Mouse (Mus musculus) kidney, adult 11 months (tissue): Measurements from ENCODE around the gene Ngf.
A peak's percentile ranks its signal among the peaks of the same experiment; 100 is the strongest.

Experiments used
- DNase-seq: peaks from one replicate; pipeline ENCODE4 v3.0.0; 2022

Ngf gene

DNA sequence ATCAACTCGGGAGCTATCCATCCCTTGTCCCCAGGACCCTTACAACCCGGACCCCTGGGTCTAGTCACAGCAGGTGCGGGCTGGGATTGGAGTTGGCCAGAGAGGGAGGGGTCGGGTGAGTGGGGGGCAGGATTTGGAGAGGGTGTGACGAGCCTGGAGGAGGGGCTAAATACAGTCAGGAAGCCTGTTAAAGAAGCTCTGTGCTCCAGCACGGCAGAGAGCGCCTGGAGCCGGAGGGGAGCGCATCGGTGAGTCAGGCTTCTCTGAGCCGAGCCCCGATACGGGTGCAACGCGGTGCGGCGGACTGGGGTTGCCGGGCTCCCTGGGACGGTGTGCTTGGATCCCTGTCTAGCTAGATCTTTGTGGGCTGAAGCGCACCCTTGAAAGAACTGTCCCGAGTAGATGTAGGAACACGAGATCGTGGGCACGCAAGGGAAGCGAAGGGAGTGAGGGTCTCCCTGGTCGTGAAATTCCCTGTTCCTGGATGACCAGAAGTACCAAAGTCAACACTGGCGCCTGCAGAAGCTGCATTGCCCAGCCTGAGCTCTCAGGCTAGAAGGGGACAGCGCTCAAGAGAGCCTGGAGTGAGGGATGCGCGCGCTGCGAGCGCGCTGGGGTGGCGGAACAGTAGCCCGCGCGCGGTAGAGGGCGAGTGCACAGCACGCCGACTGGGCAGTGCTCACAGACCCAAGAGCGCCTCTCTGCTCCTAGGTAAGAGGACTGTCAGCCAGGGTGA is at the start of gene Ngf:
Ngf (plus strand) TSS at position 207 of the 736 bp plus-strand sequence.
- DNase-seq = peak; percentile 9

DNA sequence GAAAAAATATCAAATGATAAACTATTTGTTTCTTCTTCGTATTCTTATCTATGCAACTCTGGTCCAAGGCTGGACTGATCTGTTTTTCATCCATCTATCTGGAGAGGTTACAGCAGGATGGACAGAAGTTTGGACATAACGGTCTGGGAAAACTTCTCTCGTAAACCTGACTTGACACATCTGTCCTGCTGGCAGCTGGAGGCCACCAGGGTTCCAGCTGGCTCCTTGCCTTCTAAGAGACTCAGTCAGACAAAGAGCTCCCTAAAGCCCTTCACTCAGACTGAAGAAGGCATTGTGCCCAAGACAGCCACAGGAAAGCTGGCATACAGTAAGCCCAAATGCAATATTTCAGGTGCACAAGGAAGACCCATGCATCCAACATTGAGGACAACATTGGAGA is 24.2 kb upstream of the Ngf start:
- peak; percentile 45 for DNase-seq

DNA sequence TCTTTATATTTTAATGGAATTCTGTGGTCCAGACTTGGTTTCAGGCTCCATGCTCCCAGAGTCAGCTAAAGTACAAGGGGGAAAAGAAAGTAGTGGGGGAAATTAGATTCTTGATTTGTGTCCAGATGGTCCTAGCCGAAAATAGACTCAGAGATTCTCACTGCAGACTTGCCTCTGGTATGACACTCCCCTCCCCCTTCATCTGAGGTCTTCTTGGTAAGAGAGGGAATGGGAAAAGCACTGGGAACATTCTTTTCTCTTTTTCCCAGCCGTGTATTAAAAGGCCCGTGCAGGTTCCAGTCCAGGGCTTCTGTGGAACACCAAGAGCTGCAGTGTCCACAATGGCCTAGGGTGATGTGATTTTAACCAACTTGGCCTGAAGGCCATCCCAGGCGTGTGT is 23.0 kb upstream of the Ngf start:
- DNase-seq = no peak

DNA sequence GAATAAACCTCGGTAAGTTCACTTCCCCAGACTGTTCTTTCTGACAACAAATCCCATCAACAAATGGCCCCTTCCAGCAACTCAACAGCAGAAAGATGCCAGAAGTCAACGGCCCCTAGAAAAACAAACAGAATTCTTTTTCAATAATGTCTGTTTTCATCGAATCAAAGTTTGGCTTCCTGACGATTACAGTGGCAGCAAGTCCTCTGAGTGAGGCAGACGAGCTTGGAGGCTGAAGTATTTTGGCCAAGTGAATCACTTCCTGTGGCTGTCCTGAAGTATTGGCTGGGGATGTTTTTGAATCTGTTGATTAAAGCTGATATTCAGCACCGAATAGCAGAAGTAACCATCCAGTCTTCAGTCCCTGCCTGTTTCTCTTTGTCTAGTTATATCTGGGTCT is 15.2 kb upstream of the Ngf start:
- no peak for DNase-seq

DNA sequence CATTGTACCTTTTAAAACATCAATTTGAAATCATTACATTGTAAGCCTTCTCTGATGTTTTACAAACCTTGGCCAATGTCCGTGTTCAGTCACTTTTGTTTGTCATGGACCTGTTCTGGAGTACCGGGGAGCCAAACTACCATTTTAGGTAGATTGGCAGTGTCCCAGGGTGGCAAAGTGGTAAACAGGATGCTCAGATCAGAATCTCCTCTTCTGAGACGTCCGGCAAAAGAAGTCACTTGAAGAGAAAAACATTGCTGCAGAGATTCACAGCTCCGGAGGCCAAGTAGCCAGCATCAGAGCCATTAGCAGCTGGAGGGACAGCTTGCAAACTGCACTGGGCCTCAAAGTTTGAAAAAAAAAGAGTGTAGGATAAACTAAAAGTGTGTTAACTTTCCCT is 9.2 kb upstream of the Ngf start:
- no peak for DNase-seq

DNA sequence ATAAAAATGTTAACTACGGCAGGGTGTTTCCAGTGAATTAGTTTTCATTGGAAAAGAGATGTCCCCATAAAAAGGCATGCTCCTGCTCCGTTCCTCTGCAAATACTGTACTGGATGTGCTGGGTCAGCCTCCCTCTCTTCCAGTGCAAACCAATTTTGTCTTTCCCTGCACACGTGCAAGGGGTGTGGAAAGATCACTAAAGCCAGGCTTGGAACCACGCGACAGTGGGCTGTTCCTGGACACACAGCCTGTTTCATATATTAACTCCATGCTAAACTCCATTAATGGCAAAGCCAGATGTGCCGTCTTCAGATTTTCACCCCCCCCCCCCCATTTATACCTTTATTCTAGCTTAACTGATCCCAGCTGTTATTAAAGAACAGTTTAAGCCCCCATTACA is 8.7 kb upstream of the Ngf start:
- DNase-seq = no peak

DNA sequence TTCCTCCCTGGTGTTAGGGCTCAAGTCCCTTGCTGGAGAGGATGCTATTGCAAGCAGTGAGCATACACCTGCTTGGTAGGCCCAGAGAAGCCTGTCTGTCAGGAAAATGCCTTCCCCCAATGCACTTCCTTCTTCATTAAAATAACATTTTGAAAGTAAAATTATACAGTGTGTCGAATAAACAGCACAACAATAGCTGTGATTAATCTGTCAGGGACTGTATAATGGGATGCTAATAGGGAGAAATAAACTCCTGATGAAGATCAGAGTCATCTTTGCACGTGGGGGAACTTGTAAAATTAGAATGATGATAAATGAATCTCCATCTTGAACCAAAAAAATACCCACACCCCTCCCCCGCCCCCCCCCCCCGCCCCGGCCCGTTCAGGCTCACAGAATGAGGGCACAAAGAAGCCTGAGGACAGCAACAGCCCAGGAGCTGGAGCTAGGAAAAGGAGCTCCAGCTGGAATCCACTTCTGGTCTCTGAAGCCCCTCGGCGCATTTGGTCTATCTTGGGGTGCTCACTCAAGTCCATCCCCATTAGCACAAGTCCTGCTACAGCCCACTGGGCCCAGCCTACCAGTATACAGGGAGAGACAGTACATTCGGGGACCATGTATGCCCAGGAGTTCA is 6.9 kb upstream of the Ngf start:
- DNase-seq = no peak

DNA sequence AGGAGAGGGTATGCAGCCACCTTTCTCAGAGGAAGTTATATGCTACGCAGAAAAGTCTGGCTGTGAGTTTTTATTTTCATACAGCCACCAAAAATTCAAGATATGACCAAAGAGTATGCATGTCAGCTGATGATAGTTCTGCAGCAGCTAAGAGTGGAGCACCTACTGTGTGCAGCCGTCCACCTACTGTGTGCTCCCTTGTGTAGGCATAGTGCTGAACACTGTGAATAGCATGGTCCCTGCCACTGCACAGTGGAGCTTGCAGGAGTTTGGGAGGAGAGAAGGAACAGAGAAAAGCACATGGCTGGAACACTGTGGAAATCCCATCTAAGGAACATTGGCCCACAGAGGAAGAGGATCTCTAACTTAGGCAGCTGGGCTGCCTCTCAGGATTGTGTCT is 6.4 kb upstream of the Ngf start:
- no peak for DNase-seq

DNA sequence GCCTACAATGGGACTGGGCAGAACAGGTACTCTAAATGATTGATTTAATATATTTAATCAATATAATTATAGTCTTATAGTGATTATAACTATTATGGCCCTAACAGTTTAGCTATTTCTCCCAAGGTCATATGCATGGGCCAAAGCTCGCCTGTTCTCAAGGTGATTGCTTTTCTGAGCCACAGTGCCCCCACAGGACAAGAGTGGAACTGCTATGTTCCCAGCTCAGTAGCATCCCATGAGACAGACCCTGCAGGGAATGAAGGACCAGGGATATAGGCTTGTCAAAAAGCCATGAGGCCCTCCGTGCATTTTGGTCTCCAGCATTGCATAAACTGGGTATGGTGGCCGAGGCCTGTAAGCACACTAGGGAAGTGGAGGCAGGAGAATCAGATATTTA is 3.1 kb upstream of the Ngf start:
- peak; percentile 48 for DNase-seq

DNA sequence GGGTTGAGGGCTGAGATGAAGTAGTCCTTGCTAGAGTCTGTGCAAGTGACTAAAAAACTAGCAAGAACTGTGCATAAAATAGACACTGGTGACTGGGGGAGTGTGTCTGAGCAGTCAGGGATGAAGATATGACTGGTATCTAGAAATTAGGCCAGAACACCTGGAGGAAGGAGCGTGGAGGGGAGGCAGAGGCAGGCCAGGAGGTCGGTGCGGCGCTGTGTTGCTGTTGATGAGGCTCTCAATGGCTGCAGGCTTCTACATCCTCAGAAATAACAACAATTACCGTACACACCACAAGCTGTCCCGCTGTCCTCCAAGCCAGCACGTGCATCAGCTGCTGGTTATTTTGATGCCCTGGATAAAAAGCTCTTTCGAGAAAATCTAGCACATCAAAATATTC is 2.6 kb upstream of the Ngf start:
- no peak for DNase-seq

DNA sequence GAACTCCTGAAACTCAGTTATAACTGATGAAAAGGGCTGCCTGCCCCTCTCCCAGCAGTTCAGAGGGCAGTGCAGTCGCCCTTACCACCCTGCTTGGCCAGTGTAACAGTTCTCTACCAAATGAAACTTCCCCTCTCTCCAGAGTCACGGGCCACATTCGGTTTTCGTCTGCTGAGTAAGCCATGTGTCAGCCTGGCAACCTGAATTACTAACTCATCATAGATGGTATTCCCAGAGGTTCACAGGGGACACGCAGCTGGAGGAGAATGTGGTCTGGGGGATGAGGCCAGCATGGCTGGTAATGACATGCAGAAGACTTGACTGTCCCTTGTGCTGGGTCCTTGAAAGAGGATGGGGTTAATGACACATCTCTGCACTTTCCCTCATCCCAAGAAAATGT is 1.5 kb downstream of the Ngf start:
- no peak for DNase-seq

DNA sequence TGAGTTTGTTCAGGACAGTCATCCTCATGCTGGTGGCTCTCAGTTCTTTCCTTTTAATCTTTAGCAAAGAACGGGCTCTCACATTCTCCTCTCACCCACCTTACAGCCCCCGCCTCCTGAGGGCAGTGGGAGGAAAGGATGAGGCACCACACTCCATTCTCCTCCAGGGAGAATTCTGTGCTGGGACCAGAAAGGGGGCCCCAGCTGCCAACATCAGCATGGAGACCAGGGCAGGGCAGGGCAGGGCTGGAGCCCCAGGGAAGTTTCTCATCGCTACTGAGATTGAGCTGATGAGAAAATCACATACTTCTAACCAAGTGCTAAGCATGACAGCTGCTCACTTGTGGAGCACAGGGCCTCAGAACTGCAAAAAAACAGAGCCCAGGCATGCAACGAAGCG is 2.1 kb downstream of the Ngf start:
- DNase-seq = no peak

DNA sequence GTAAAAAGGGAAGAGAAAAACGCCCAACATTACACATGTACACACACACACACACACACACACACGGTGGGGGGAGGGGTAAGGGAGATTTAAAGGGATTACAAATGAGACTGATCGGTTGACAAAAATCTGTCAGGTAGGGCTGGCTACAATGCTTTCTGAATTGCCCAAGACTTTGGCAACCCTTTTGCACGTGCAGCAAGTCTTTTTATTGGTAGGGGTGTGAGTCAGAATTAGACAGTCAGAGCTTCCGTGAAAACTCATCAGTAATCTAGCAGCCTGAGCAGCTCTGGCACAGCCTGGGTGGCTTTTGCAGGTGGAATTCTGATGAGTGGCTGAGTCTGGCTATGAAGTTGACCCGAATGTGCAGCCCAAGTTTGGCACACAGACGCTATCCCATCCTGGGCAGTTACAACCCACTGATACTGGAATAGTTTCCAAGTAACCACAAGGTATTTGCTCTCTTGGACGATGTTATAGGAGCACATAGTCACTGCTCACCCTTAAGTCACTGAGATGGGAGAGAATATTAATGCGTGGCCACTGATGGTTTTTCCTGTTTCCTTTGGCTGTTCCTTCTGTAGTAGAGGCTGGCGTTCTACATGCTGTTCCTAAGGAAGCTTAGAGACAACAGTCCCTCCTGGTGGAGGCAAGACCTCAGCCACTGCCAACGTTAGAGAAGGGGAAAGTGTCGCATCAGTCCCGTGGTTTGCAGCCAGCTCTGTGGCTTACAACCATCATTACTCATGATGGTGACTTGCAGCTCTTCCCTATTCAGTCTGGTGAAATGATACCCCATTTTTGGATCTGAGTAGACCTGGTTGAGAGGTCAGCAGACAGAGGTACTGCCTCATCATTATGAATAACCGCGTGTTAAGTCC is 4.8 kb downstream of the Ngf start:
- no peak for DNase-seq

DNA sequence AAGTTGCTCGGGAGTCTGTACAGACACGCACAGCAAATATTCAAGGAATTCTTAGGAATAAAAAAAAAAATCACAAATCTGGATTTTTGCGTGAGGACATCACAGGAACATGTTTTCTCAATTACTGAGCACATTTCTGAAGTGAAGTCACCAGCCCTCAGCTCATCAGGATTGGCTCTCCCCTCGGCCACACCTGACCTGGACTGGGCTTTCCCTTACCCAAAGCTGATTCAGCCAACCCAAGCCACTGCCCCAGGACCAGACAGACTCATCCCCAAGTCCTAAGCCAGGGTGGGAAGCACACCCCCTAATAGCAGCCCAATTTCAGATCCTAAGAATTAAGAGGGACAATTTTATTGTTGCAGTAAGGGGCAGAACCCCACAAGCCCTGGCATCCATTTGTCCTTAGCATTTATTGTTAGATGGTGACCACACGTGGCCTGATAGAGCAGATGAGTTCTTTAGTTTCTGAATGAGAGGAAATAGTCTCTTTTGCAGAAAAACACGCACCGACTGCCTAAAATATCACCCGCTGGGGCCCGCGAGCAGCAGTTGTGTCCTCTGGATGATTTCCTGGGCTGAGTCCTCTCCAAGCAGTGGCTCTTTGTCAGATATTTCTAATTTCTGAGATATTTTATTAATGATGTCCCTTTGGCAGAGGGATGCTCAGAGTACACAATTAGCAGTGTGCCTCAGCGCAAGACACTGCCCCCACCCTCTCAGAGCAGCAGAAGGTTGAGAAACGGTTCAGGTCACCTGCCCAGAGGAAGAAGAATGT is 8.4 kb downstream of the Ngf start:
- DNase-seq = no peak

DNA sequence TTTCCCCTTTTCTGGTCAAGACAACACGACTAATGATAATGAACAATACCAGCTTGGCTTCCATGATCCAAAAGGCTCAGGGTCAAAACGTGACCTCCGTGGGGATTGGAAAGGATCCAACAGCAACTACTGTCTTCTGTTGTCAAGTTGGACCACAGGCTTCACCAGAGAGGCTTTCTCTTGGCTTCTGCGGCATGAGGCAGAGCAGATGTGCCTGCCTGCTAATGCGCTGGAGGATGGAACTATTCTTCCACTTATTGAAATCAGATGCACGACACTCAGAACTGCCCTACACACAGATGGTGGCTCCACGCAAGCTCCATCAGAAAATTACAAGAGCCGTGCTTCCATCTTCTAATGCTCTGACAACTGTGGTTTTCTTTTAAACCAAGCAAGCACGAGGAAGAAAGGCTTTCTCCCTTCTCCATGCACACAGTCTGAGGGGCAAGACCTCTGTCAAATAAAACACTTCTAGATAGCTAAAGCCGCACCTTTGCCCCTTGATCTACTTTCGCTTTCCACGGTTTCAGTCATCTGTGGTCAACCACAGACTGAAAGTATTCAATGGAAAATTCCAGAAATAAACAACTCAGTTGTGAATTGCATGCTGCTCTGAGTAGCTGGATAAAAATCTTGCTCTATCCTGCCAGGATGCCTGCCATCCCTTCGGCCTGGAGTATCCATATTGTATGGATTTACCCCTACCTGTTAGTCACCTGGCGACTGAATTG is 20.8 kb downstream of the Ngf start:
- peak; percentile 46 for DNase-seq

DNA sequence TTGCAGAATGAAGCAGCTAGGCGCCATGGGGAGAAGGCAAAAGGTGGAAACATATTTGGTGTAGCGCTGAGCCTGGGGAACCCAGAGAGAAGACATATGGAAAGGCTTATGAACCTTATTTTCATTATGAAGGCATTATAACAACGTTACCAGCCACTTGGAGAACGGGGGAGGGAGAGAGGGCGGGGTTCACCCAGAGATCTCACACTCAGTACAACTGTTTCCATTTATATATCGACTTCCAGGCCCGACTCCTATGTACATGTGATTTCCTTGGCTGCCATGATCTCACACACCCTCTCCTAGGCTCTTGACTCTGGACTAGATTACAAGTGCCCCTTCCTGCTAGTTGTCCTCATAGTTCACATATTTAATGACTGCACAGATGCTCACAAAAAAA is 28.4 kb downstream of the Ngf start:
- no peak for DNase-seq

DNA sequence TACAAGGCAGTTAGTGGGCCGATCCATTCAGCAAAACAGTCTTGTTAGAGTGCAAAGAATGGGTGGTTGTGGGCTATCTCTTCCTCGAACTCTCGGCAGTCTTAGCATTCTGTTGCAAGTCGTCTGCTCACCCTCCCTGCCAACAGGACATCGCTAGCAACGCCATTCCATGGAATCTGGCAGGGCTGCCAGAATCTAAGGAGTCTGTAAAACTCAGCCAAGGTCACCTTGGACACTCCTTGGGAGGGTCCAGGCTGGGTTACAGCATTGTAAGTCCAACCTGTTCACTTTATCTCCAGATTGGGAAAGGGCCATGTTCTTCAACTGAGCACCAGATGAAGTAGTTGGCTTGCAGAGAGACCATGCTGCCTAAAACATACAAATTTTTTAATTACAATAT is 29.2 kb downstream of the Ngf start:
- DNase-seq = no peak

DNA sequence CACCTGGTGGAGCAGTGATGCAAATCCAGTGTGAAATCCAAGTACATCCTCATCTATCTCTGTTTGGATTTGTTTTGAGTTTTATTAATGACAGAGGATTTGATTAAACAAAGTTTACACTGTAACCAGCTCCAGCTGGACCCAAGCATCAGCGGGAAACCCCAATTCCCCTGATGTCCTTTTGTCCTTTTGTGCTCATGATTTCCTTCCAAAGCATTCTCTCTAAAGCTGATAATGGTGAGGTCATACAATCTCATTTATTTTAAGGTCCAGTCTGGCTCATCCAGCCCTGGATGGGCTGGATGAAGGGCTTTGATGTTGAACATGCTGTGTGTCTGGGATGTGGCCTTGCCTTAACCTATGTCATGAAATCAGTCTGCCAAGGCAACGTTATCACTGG is 30.3 kb downstream of the Ngf start:
- no peak for DNase-seq

DNA sequence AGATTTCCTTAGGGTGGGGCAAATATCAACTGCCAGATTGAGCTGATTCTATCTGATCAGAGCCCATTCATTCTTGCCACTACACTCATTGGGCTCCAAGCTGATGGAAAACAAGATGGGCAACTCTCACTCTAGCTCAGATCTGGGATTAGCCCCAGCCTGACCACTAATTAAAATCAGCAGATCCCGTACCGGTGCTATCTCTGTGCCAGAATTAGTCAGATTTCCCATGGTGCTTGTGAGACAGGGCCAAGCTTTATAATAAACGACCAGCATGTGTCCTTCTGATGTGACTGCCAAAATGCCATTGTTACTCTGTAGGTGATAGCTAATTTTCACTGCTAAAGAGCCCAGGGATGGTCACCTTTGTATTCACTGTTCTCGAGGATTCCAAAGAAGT is 31.5 kb downstream of the Ngf start:
- DNase-seq = no peak

DNA sequence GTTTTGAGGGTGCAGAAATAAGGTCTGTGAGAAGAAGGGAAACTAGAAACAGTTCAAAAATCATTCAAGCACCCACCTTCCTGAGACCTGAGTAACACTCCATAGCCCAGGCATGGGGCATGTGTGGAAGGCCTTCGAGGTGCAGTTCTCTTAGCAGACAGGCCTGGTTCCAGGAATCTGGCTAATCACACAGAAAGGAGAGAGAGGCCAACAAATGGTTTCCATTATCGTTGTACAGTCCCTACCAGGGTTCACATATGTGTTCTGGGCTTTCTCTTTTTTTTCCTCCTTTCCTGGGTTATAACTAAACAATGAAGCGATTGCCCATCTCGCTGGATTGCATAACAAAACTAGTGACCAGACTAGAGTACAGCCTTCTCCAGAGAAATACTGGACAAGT is 35.4 kb downstream of the Ngf start:
- DNase-seq = no peak

DNA sequence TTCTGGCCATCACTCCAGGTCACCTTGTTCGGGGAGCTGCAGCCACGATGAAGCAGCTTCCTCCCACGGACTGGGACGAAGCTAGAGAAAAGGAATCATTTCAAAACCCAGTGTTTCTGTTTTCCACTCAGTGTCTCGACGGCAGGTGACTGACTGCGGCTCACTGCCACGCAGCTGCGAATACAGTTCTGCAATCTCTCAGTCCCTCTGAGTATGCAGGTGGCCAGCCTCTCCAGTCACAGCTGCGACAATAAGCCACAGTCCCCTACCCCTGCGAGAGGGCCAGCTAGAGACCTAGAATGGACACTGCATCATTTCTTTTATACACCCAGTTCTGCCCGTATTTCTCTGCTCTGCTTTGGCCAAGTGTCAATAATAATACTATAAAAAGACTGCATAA is 36.3 kb downstream of the Ngf start:
- no peak for DNase-seq

DNA sequence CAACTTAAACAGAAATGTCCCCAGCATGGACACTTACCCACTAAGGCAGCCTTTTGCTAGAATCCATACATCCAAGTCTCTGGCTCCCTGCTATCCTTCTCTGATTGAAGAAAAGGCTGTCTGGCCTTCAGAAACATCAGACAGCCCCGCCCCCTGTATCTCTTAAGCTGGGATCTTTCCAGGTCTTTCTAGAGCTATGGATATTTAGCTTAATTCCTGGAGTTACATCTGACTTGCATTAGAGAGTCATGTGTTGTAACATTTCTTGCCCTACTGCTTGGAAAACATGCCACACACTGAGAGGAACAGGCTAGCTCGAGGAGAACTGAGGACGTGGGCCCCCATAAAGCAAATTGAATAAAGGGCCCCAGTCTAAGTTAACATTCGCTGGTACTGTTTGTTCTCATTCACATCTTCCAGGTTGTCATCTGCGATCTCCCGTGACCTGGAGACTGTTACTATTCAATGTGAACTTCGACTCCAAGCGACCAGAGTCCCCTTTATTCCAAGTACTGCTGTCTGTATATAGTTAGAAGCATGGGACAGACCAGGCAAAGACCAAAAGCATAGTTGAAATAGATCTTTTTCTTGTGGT is 38.0 kb downstream of the Ngf start:
- DNase-seq = no peak
